Mouse (Mus musculus): ENCODE data around the gene Cass4. TPM values are rescaled to one million over a fixed set of nuclear protein-coding genes. Genes with fewer than 3 reads are reported as not detected.

Gene Cass4
- polyA plus RNA-seq, 1 experiment from 2014 or later: 0.37 TPM

GRCm38 (mm10) chr2:172363176-172363575 is 30.4 kb upstream of the Cass4 start:
- Histone ChIP-seq H3K4me2 (replicated peaks) (no peak overlapping the region), H3K36me3 (peaks cover 98% of the 10 kb centered on the region), H3K9ac (no peak overlapping the region), H3K27me3 (no peaks in the 10 kb centered on the region), H3K4me3 (no peak overlapping the region), H3K4me1 (peaks cover 9% of the 10 kb centered on the region), H3K27ac (no peak overlapping the region), H3K9me3 (no peaks in the 10 kb centered on the region)
- ATAC-seq (ENCODE audit: low FRiP score, low read depth): no peak
- WGBS: 83% methylated on average over 7 of the region's 7 CpGs

- Histone ChIP-seq H3K27ac (peak within 1 kb of the TSS; percentile 81), H3K4me1 (peaks cover 33% of the 10 kb centered on the region), H3K9me3 (no peaks in the 10 kb centered on the region), H3K9ac (peak within 1 kb of the TSS; percentile 96), H3K36me3 (peaks cover 58% of the 10 kb centered on the region), H3K4me3 (peak within 1 kb of the TSS; percentile 97), H3K4me2 (replicated peaks) (peak within 1 kb of the TSS; percentile 85), H3K27me3 (no peaks in the 10 kb centered on the region)
- ATAC-seq (ENCODE audit: low FRiP score, low read depth): peak; percentile 98
- under 1% methylated on average over 66 of the region's 66 CpGs for WGBS
Observed at GRCm38 (mm10) chr2:172370411-172371223, 23.0 kb upstream of the Cass4 start, which contains the start of the genes Aurka and Cstf1. Gene Aurka (minus strand): TSS chr2:172370535. Gene Cstf1 (plus strand): TSS chr2:172370681.

- 0% methylated on average over 11 of the region's 11 CpGs for WGBS
- H3K36me3 ChIP-seq: peaks cover 59% of the 10 kb centered on the region
- H3K27me3 ChIP-seq: no peaks in the 10 kb centered on the region
- H3K9ac ChIP-seq: peak overlapping the region; percentile 96
- peak overlapping the region; percentile 97 for H3K4me3 ChIP-seq
- H3K4me2 ChIP-seq (replicated peaks): peak overlapping the region; percentile 71
- H3K4me1 ChIP-seq: peaks cover 33% of the 10 kb centered on the region
- no peaks in the 10 kb centered on the region for H3K9me3 ChIP-seq
- no peak for ATAC-seq (ENCODE audit: low FRiP score, low read depth)
- peak overlapping the region; percentile 81 for H3K27ac ChIP-seq
Observed at GRCm38 (mm10) chr2:172371258-172371657, 22.3 kb upstream of the Cass4 start.

- ATAC-seq (ENCODE audit: low FRiP score, low read depth): no peak
- Histone ChIP-seq H3K27ac (no peak overlapping the region), H3K27me3 (no peaks in the 10 kb centered on the region), H3K4me2 (replicated peaks) (no peak overlapping the region), H3K36me3 (peaks cover 90% of the 10 kb centered on the region), H3K4me1 (peaks cover 6% of the 10 kb centered on the region), H3K9ac (no peak overlapping the region), H3K4me3 (no peak overlapping the region), H3K9me3 (no peaks in the 10 kb centered on the region)
- WGBS: 96% methylated on average over 4 of the region's 4 CpGs
Observed at GRCm38 (mm10) chr2:172376551-172376950, 17.0 kb upstream of the Cass4 start.

- 66% methylated on average over 5 of the region's 5 CpGs for WGBS
Observed at GRCm38 (mm10) chr2:172376999-172377515, 16.5 kb upstream of the Cass4 start.

GRCm38 (mm10) chr2:172378332-172378731 is 15.3 kb upstream of the Cass4 start:
- no peak overlapping the region for H3K9ac ChIP-seq
- H3K9me3 ChIP-seq: no peaks in the 10 kb centered on the region
- ATAC-seq (ENCODE audit: low FRiP score, low read depth): no peak
- H3K36me3 ChIP-seq: peaks cover 98% of the 10 kb centered on the region
- no peak overlapping the region for H3K27ac ChIP-seq
- no peak overlapping the region for H3K4me3 ChIP-seq
- H3K4me1 ChIP-seq: no peaks in the 10 kb centered on the region
- H3K27me3 ChIP-seq: no peaks in the 10 kb centered on the region
- H3K4me2 ChIP-seq (replicated peaks): no peak overlapping the region
- 76% methylated on average over 7 of the region's 7 CpGs for WGBS

More at GRCm38 (mm10) chr2:172376999-172377515, 16.5 kb upstream of the Cass4 start:
- no peak overlapping the region for H3K9ac ChIP-seq
- H3K4me1 ChIP-seq: peaks cover 1% of the 10 kb centered on the region
- H3K27ac ChIP-seq: no peak overlapping the region
- ATAC-seq (ENCODE audit: low FRiP score, low read depth): no peak
- no peaks in the 10 kb centered on the region for H3K9me3 ChIP-seq
- H3K4me2 ChIP-seq (replicated peaks): no peak overlapping the region
- H3K27me3 ChIP-seq: no peaks in the 10 kb centered on the region
- H3K4me3 ChIP-seq: no peak overlapping the region
- peaks cover 95% of the 10 kb centered on the region for H3K36me3 ChIP-seq

GRCm38 (mm10) chr2:172380513-172380912 is 13.1 kb upstream of the Cass4 start:
- peaks cover 81% of the 10 kb centered on the region for H3K36me3 ChIP-seq

GRCm38 (mm10) chr2:172381341-172381740 is 12.3 kb upstream of the Cass4 start:
- Histone ChIP-seq H3K27me3 (no peaks in the 10 kb centered on the region), H3K4me1 (no peaks in the 10 kb centered on the region), H3K9me3 (no peaks in the 10 kb centered on the region), H3K27ac (no peak overlapping the region), H3K4me3 (no peak overlapping the region), H3K36me3 (peaks cover 73% of the 10 kb centered on the region), H3K9ac (no peak overlapping the region), H3K4me2 (replicated peaks) (no peak overlapping the region)
- no peak for ATAC-seq (ENCODE audit: low FRiP score, low read depth)
- 91% methylated on average over 11 of the region's 11 CpGs for WGBS

More at GRCm38 (mm10) chr2:172380513-172380912, 13.1 kb upstream of the Cass4 start:
- Histone ChIP-seq H3K4me3 (no peak overlapping the region), H3K27me3 (no peaks in the 10 kb centered on the region), H3K27ac (no peak overlapping the region), H3K9me3 (no peaks in the 10 kb centered on the region), H3K4me1 (no peaks in the 10 kb centered on the region), H3K4me2 (replicated peaks) (no peak overlapping the region), H3K9ac (no peak overlapping the region)
- no peak for ATAC-seq (ENCODE audit: low FRiP score, low read depth)
- 96% methylated on average over 17 of the region's 17 CpGs for WGBS

GRCm38 (mm10) chr2:172381898-172382297 is 11.7 kb upstream of the Cass4 start:
- ATAC-seq (ENCODE audit: low FRiP score, low read depth): no peak
- peaks cover 68% of the 10 kb centered on the region for H3K36me3 ChIP-seq
- 88% methylated on average over 12 of the region's 12 CpGs for WGBS

GRCm38 (mm10) chr2:172384715-172385114 is 8.9 kb upstream of the Cass4 start:
- no peak overlapping the region for H3K27ac ChIP-seq
- no peak overlapping the region for H3K4me2 ChIP-seq (replicated peaks)
- H3K9ac ChIP-seq: no peak overlapping the region
- no peak for ATAC-seq (ENCODE audit: low FRiP score, low read depth)
- 90% methylated on average over 3 of the region's 3 CpGs for WGBS
- peaks cover 39% of the 10 kb centered on the region for H3K36me3 ChIP-seq
- no peaks in the 10 kb centered on the region for H3K4me1 ChIP-seq
- H3K9me3 ChIP-seq: no peaks in the 10 kb centered on the region
- no peaks in the 10 kb centered on the region for H3K27me3 ChIP-seq
- H3K4me3 ChIP-seq: no peak overlapping the region

More at GRCm38 (mm10) chr2:172381898-172382297, 11.7 kb upstream of the Cass4 start:
- Histone ChIP-seq H3K9ac (no peak overlapping the region), H3K27me3 (no peaks in the 10 kb centered on the region), H3K4me2 (replicated peaks) (no peak overlapping the region), H3K4me1 (no peaks in the 10 kb centered on the region), H3K9me3 (no peaks in the 10 kb centered on the region), H3K4me3 (no peak overlapping the region), H3K27ac (no peak overlapping the region)

- ATAC-seq (ENCODE audit: low FRiP score, low read depth): no peak
- no peak overlapping the region for H3K9ac ChIP-seq
- peaks cover 5% of the 10 kb centered on the region; the same call in 1 of the 2 replicates for H3K27me3 ChIP-seq
- 17% methylated on average over 6 of the region's 6 CpGs for WGBS
- H3K4me2 ChIP-seq (replicated peaks): no peak overlapping the region
- H3K4me3 ChIP-seq: no peak overlapping the region
- H3K9me3 ChIP-seq: no peaks in the 10 kb centered on the region
- H3K27ac ChIP-seq: no peak overlapping the region
- no peaks in the 10 kb centered on the region for H3K4me1 ChIP-seq
- H3K36me3 ChIP-seq: no peaks in the 10 kb centered on the region
Observed at GRCm38 (mm10) chr2:172390341-172390740, 3.3 kb upstream of the Cass4 start.

GRCm38 (mm10) chr2:172392041-172392521 is 1.5 kb upstream of the Cass4 start:
- no peaks in the 10 kb centered on the region for H3K36me3 ChIP-seq
- peaks cover 5% of the 10 kb centered on the region; the same call in 1 of the 2 replicates for H3K27me3 ChIP-seq
- no peak overlapping the region for H3K27ac ChIP-seq
- H3K9ac ChIP-seq: no peak overlapping the region
- H3K4me3 ChIP-seq: no peak overlapping the region
- WGBS: 71% methylated on average over 10 of the region's 10 CpGs
- ATAC-seq (ENCODE audit: low FRiP score, low read depth): no peak
- H3K4me1 ChIP-seq: no peaks in the 10 kb centered on the region; the same call in 1 of the 2 replicates
- no peaks in the 10 kb centered on the region for H3K9me3 ChIP-seq
- H3K4me2 ChIP-seq (replicated peaks): no peak overlapping the region
